Mouse (Mus musculus) CH12.LX (cell line): Measurements from ENCODE around the gene Sf3a2. TPM values are rescaled to one million over a fixed set of nuclear protein-coding genes. Genes with fewer than 3 reads are reported as not detected.

Experiments used
- DNase-seq: peaks from one replicate; pipeline ENCODE4 v3.0.0-alpha.2; 2013; ENCODE audit errors: extremely low read depth
- H3K27ac ChIP-seq: 2 replicates; pipeline ENCODE4 v1.5.1; 2012; ENCODE audit warnings: low read depth, mild to moderate bottlenecking, control low read depth, moderate library complexity; ENCODE audit not compliant: insufficient read depth
- H3K27me3 ChIP-seq: replicated peaks from 2 replicates; pipeline ENCODE3; 2012; ENCODE audit warnings: inconsistent platforms
- H3K36me3 ChIP-seq, 2 experiments: replicated peaks in 1 of 2; 2 replicates each; pipeline versions ENCODE3 to v1.6.1; 2012; ENCODE audit warnings: inconsistent platforms in 1 of 2, low read length in 1 of 2, mild to moderate bottlenecking in 1 of 2, mixed read lengths in 1 of 2, moderate library complexity in 1 of 2; ENCODE audit not compliant: control insufficient read depth in 1 of 2, insufficient read depth in 1 of 2
- H3K4me1 ChIP-seq, 2 experiments: 2 replicates each; pipeline ENCODE4 v1.6.1; 2012; ENCODE audit warnings: inconsistent platforms in 1 of 2, moderate library complexity in 1 of 2; ENCODE audit not compliant: insufficient read depth in 2 of 2, control insufficient read depth in 1 of 2
- H3K4me2 ChIP-seq: 2 replicates; pipeline ENCODE4 v1.6.1; 2012; ENCODE audit warnings: low read depth, mild to moderate bottlenecking, control low read depth; ENCODE audit not compliant: poor library complexity, insufficient read depth, severe bottlenecking
- H3K4me3 ChIP-seq, 3 experiments: fragments of 150-350 bp in 1 of 3; sonication (generic) in 1 of 3; replicated peaks in 1 of 3; 2 replicates each; pipeline versions ENCODE3 to v1.5.1; 2011 to 2012; ENCODE audit warnings: low read depth in 2 of 3, low read length in 2 of 3, mild to moderate bottlenecking in 2 of 3, moderate library complexity in 2 of 3, control low read depth in 1 of 3, improper control_type of control experiment in 1 of 3, inconsistent platforms in 1 of 3, mixed read lengths in 1 of 3; ENCODE audit not compliant: poor library complexity in 1 of 3
- H3K79me2 ChIP-seq: replicated peaks from 2 replicates; pipeline ENCODE4 v1.6.1; 2012; ENCODE audit warnings: mild to moderate bottlenecking, moderate library complexity; ENCODE audit not compliant: control insufficient read depth, poor library complexity, insufficient read depth, severe bottlenecking; ENCODE audit errors: extremely low read depth
- H3K9ac ChIP-seq: 2 replicates; pipeline ENCODE4 v1.6.1; 2012; ENCODE audit warnings: low read depth, mild to moderate bottlenecking, control low read depth, moderate library complexity; ENCODE audit not compliant: insufficient read depth
- H3K9me3 ChIP-seq: replicated peaks from 2 replicates; pipeline ENCODE3; 2012; ENCODE audit warnings: low read length, inconsistent platforms, mixed read lengths
- CHD1 ChIP-seq: IDR thresholded peaks from 2 replicates; pipeline ENCODE4 v1.6.1; 2012; ENCODE audit warnings: low read depth, low read length, improper control_type of control experiment, inconsistent platforms
- CHD2 ChIP-seq: IDR thresholded peaks from 2 replicates; pipeline ENCODE4 v1.6.1; 2011; ENCODE audit warnings: low read length, improper control_type of control experiment
- CTCF ChIP-seq, 2 experiments: IDR thresholded peaks in 1 of 2; conservative IDR thresholded peaks in 1 of 2; 2 replicates each; pipeline ENCODE4 v1.5.1; 2011 to 2012; ENCODE audit warnings: low read depth in 2 of 2, low read length in 2 of 2, improper control_type of control experiment in 1 of 2, inconsistent platforms in 1 of 2, mild to moderate bottlenecking in 1 of 2, moderate library complexity in 1 of 2
- E2F4 ChIP-seq: IDR thresholded peaks from 2 replicates; pipeline ENCODE4 v1.6.1; 2011; ENCODE audit warnings: low read depth, low read length, improper control_type of control experiment; ENCODE audit not compliant: insufficient replicate concordance
- EP300 ChIP-seq: IDR thresholded peaks from 2 replicates; pipeline ENCODE4 v1.6.1; 2011; ENCODE audit warnings: low read length, improper control_type of control experiment
- HCFC1 ChIP-seq: IDR thresholded peaks from 2 replicates; pipeline ENCODE4 v1.6.1; 2012; ENCODE audit warnings: low read depth, mild to moderate bottlenecking, inconsistent platforms, low read length, improper control_type of control experiment
- KAT2A ChIP-seq: IDR thresholded peaks from 2 replicates; pipeline ENCODE4 v1.6.1; 2012; ENCODE audit warnings: low read length, improper control_type of control experiment, inconsistent platforms; ENCODE audit not compliant: insufficient replicate concordance
- MXI1 ChIP-seq: IDR thresholded peaks from 2 replicates; pipeline ENCODE4 v1.6.1; 2011; ENCODE audit warnings: mild to moderate bottlenecking, low read depth, low read length, improper control_type of control experiment
- NELFE ChIP-seq: IDR thresholded peaks from 2 replicates; pipeline ENCODE4 v1.6.1; 2011; ENCODE audit warnings: low read depth, low read length, improper control_type of control experiment
- NRF1 ChIP-seq: IDR thresholded peaks from 2 replicates; pipeline ENCODE4 v1.6.1; 2014; ENCODE audit warnings: low read depth, mild to moderate bottlenecking, inconsistent platforms, low read length, improper control_type of control experiment, moderate library complexity
- POLR2AphosphoS2 ChIP-seq: IDR thresholded peaks from 2 replicates; pipeline ENCODE4 v1.6.1; 2011; ENCODE audit warnings: low read depth, low read length, improper control_type of control experiment
- RAD21 ChIP-seq: IDR thresholded peaks from 2 replicates; pipeline ENCODE4 v1.6.1; 2011; ENCODE audit warnings: low read depth, mild to moderate bottlenecking, low read length, improper control_type of control experiment, moderate library complexity
- RCOR1 ChIP-seq: conservative IDR thresholded peaks from 2 replicates; pipeline ENCODE4 v1.6.1; 2012; ENCODE audit warnings: low read depth, mild to moderate bottlenecking, inconsistent platforms, low read length, improper control_type of control experiment
- SIN3A ChIP-seq: IDR thresholded peaks from 2 replicates; pipeline ENCODE4 v1.6.1; 2012; ENCODE audit warnings: low read length, improper control_type of control experiment, inconsistent platforms
- SMC3 ChIP-seq: IDR thresholded peaks from 2 replicates; pipeline ENCODE4 v1.6.1; 2011; ENCODE audit warnings: low read depth, low read length, improper control_type of control experiment
- TBP ChIP-seq: conservative IDR thresholded peaks from 2 replicates; pipeline ENCODE4 v1.6.1; 2011; ENCODE audit warnings: low read depth, low read length, improper control_type of control experiment
- TCF12 ChIP-seq: IDR thresholded peaks from 2 replicates; pipeline ENCODE4 v1.6.1; 2014; ENCODE audit warnings: low read depth, mild to moderate bottlenecking, inconsistent platforms, low read length, improper control_type of control experiment
- ZC3H11A ChIP-seq: IDR thresholded peaks from 2 replicates; pipeline ENCODE4 v1.6.1; 2012; ENCODE audit warnings: low read depth, mild to moderate bottlenecking, inconsistent platforms, low read length, improper control_type of control experiment
- ZKSCAN1 ChIP-seq: IDR thresholded peaks from 2 replicates; pipeline ENCODE4 v1.6.1; 2012; ENCODE audit warnings: low read depth, inconsistent platforms, low read length, improper control_type of control experiment, borderline replicate concordance
- ZMIZ1 ChIP-seq: IDR thresholded peaks from 2 replicates; pipeline ENCODE4 v1.6.1; 2012; ENCODE audit warnings: low read depth, mild to moderate bottlenecking, inconsistent platforms, low read length, improper control_type of control experiment
- dilution Hi-C: fragments of 300-500 bp; cut with MboI; formaldehyde crosslinking; loops from 2 replicates; pipeline ENCODE4 v1.14.3; 2020; ENCODE audit warnings: low sequenced_read_pairs; ENCODE audit not compliant: extremely low pct_unique_long_range_greater_than_20kb, extremely low pct_ligation_motif_present
- in situ Hi-C: fragments of 300-500 bp; cut with MboI; formaldehyde crosslinking; loops from 3 replicates; pipeline ENCODE4 v1.14.3; 2019; ENCODE audit warnings: low sequenced_read_pairs, low pct_ligation_motif_present, low pct_unique_long_range_greater_than_20kb, mixed read lengths
- polyA plus RNA-seq: library from polyadenylated mRNA; unstranded; fragments of >175 nt; gene quantifications from 2 replicates; pipeline ENCODE4 v1.2.1, GENCODE M21; 2012; ENCODE audit warnings: low read depth; ENCODE audit not compliant: insufficient read length
- total RNA-seq, 2 experiments: library from RNA; depleted of rRNA; stranded (reverse); fragments of 300-350 nt in 1 of 2; fragments of >200 nt in 1 of 2; gene quantifications; 2 replicates each; pipeline ENCODE4 v1.2.3; 2012 to 2014

Gene Sf3a2
- total and polyA plus RNA-seq, 3 experiments: 12.4 to 153 (median 29.0) TPM

GRCm38 (mm10) chr10:80804916-80805315 is 6.9 kb downstream of the Sf3a2 start, which contains the start of gene Amh:
TSS of gene Amh (plus strand) at chr10:80805243.
- DNase-seq: no peak
- peaks cover 6 to 13% of the 10 kb centered on the region in 2 experiments for H3K4me1 ChIP-seq
- H3K9ac ChIP-seq: no peak within 1 kb of the TSS
- in situ Hi-C loops (loop anchor here (10.0 kb wide), 1 partner anchor 190 kb away; no protein-coding TSS in a partner anchor), dilution Hi-C loops (no loop called here)
- no peak within 1 kb of the TSS for H3K27ac ChIP-seq
- H3K4me2 ChIP-seq: no peak within 1 kb of the TSS
- H3K4me3 ChIP-seq: no peak within 1 kb of the TSS
- H3K27me3 ChIP-seq: no peaks in the 10 kb centered on the region
- H3K79me2 ChIP-seq: peaks cover 19% of the 10 kb centered on the region
- peaks cover 61 to 86% of the 10 kb centered on the region in 2 experiments for H3K36me3 ChIP-seq
- H3K9me3 ChIP-seq: peaks cover 5% of the 10 kb centered on the region
- TF ChIP-seq ZMIZ1 (no peak), RAD21 (no peak), CHD2 (no peak), CHD1 (no peak), MXI1 (no peak), SMC3 (no peak), TBP (no peak), RCOR1 (no peak)

DNA sequence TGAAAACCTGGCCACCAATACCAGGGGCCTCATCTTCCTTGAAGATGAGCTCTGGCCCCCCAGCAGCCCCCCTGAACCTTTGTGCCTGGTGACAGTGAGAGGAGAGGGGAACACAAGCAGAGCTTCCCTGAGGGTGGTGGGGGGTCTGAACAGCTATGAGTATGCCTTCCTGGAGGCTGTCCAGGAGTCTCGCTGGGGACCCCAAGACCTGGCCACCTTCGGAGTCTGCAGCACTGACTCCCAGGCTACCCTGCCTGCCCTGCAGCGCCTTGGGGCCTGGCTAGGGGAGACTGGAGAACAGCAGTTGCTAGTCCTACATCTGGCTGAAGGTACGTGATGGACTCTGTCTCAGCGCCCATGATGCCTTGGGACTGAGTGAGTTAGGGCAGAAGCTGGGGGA is 7.3 kb downstream of the Sf3a2 start:
- H3K9ac ChIP-seq: no peak overlapping the region
- no peak for DNase-seq
- TF ChIP-seq TCF12: no peak
- TF ChIP-seq HCFC1: no peak
- no peak for TF ChIP-seq ZKSCAN1
- TF ChIP-seq ZC3H11A: no peak
- no peak for TF ChIP-seq CTCF (conservative IDR thresholded peaks at IDR 0.05 in 1 of 2, IDR thresholded peaks at IDR 0.05 in 1 of 2; ENCODE audit: low read depth in 2 of 2, low read length in 2 of 2)
- no peak for TF ChIP-seq SIN3A
- TF ChIP-seq E2F4: no peak
- no peak for TF ChIP-seq EP300
- TF ChIP-seq NELFE: no peak
- no peak for TF ChIP-seq NRF1
- no peak for TF ChIP-seq KAT2A
- no peak; the same call in 1 of the 2 replicates for TF ChIP-seq POLR2AphosphoS2
- H3K4me1 ChIP-seq: peaks cover 2 to 9% of the 10 kb centered on the region in 2 experiments; a peak in 2 of 4 replicates
- no peak overlapping the region for H3K27ac ChIP-seq
- dilution Hi-C loops (no loop called here), in situ Hi-C loops (loop anchor here (10.0 kb wide), 1 partner anchor 189 kb away; no protein-coding TSS in a partner anchor)
- peaks cover 15% of the 10 kb centered on the region for H3K79me2 ChIP-seq
- H3K36me3 ChIP-seq: peaks cover 61 to 82% of the 10 kb centered on the region in 2 experiments
- H3K27me3 ChIP-seq: no peaks in the 10 kb centered on the region
- H3K9me3 ChIP-seq: peaks cover 5% of the 10 kb centered on the region
- no peak overlapping the region for H3K4me2 ChIP-seq
- no peak overlapping the region for H3K4me3 ChIP-seq
